Mouse (Mus musculus) heart, adult 2 months (tissue): ENCODE measurements at regions not wholly inside any gene's neighbourhood (a gene's known extent, or its start where the extent isn't known, plus 50 kb on each side); places are given as distances from the start of the nearest gene placed in this dataset.

Experiments
- DNase-seq, 2 experiments: peaks; one replicate each; pipeline ENCODE4 v3.0.0; 2021
- H3K27ac ChIP-seq: fragments of 200-600 bp; 2 replicates; pipeline ENCODE4 v1.8.1; 2022
- H3K27me3 ChIP-seq: fragments of 200-500 bp; 2 replicates; pipeline ENCODE4 v1.6.1; 2012; ENCODE audit warnings: mild to moderate bottlenecking, low read length, inconsistent platforms, mixed read lengths; ENCODE audit not compliant: control insufficient read depth, insufficient read depth
- H3K36me3 ChIP-seq: fragments of 200-500 bp; 2 replicates; pipeline ENCODE4 v1.6.1; 2012; ENCODE audit warnings: low read length, inconsistent platforms; ENCODE audit not compliant: control insufficient read depth, insufficient read depth
- H3K4me1 ChIP-seq: fragments of 200-500 bp; 2 replicates; pipeline ENCODE4 v1.6.1; 2011; ENCODE audit warnings: low read length; ENCODE audit not compliant: control insufficient read depth, insufficient read depth
- H3K4me3 ChIP-seq: fragments of 200-600 bp; 2 replicates; pipeline ENCODE4 v1.8.1; 2022
- H3K79me2 ChIP-seq: fragments of 200-500 bp; replicated peaks from 2 replicates; pipeline ENCODE4 v1.6.1; 2012; ENCODE audit warnings: mild to moderate bottlenecking, inconsistent platforms, low read length, moderate library complexity, mixed read lengths; ENCODE audit not compliant: control insufficient read depth, insufficient read depth
- H3K9ac ChIP-seq: fragments of 200-500 bp; 2 replicates; pipeline ENCODE4 v1.6.1; 2012; ENCODE audit warnings: low read depth, mild to moderate bottlenecking, control low read depth, inconsistent platforms, low read length, mixed read lengths
- CTCF ChIP-seq: fragments of 200-600 bp; IDR thresholded peaks from 2 replicates; pipeline ENCODE4 v1.8.1; 2022; ENCODE audit warnings: antibody characterized with exemption, mild to moderate bottlenecking, moderate library complexity
- EP300 ChIP-seq: fragments of 200-500 bp; IDR thresholded peaks from 2 replicates; pipeline ENCODE4 v1.6.1; 2011; ENCODE audit warnings: low read depth, low read length, control low read depth; ENCODE audit not compliant: insufficient read depth
- POLR2A ChIP-seq: fragments of 200-500 bp; IDR thresholded peaks from 2 replicates; pipeline ENCODE4 v1.6.1; 2011; ENCODE audit warnings: mild to moderate bottlenecking, low read depth, low read length, control low read depth; ENCODE audit not compliant: insufficient read depth
- intact Hi-C: fragments of 180-260 bp; cut with DNase I; formaldehyde crosslinking; loops from one replicate; pipeline ENCODE4 v1.15.1; 2025

- H3K79me2 ChIP-seq: no peaks in the 10 kb centered on the region
- TF ChIP-seq CTCF (peak; percentile 36), EP300 (no peak), POLR2A (no peak)
- intact Hi-C loops: loop anchor here (5.0 kb wide), 1 partner anchor 407 kb away; no protein-coding TSS in a partner anchor
Measured at GRCm38 (mm10) chr7:33795016-33795415, 51.4 kb downstream of the Scgb1b24 start.

More at GRCm38 (mm10) chr7:33795016-33795415, 51.4 kb downstream of the Scgb1b24 start:
- Histone ChIP-seq H3K4me1 (no peaks in the 10 kb centered on the region), H3K9ac (no peak overlapping the region), H3K36me3 (no peaks in the 10 kb centered on the region), H3K27me3 (no peaks in the 10 kb centered on the region), H3K4me3 (no peak overlapping the region), H3K27ac (no peak overlapping the region)
- DNase-seq: no peak
